Mouse (Mus musculus) stomach, postnatal 0 days (tissue): Measurements from ENCODE around the gene Nat8f1. TPM values are rescaled to one million over a fixed set of nuclear protein-coding genes. Genes with fewer than 3 reads are reported as not detected.
"Not testable (repeated sequence)": the region's sequence is repeated elsewhere in the genome, so short reads cannot be mapped to it uniquely, and the experiment has no call there.

Source experiments
- ATAC-seq: fragments of 200-750 bp; cut with Nextera tagmentation; 2 replicates; pipeline ENCODE4 v1.8.0; 2017; ENCODE audit not compliant: low FRiP score, low TSS enrichment
- DNase-seq: peaks from one replicate; pipeline ENCODE4 v3.0.0-alpha.2; 2016; ENCODE audit warnings: low spot score
- H3K27ac ChIP-seq: fragments of 300-500 bp; sonication (generic); replicated peaks from 2 replicates; pipeline ENCODE4 v1.5.1; 2014; ENCODE audit warnings: mild to moderate bottlenecking, control low read depth
- H3K27me3 ChIP-seq: fragments of 300-500 bp; sonication (generic); 2 replicates; pipeline ENCODE4 v1.6.1; 2014; ENCODE audit warnings: low read length; ENCODE audit not compliant: control insufficient read depth, insufficient read depth
- H3K36me3 ChIP-seq: fragments of 300-500 bp; sonication (generic); 2 replicates; pipeline ENCODE4 v1.6.1; 2014; ENCODE audit warnings: low read length, mixed read lengths; ENCODE audit not compliant: control insufficient read depth, insufficient read depth
- H3K4me1 ChIP-seq: fragments of 300-500 bp; sonication (generic); replicated peaks from 2 replicates; pipeline ENCODE4 v1.6.1; 2014; ENCODE audit warnings: antibody characterized with exemption; ENCODE audit not compliant: control insufficient read depth, insufficient read depth
- H3K4me2 ChIP-seq: fragments of 300-500 bp; sonication (generic); replicated peaks from 2 replicates; pipeline ENCODE4 v1.6.1; 2014; ENCODE audit warnings: low read depth, mild to moderate bottlenecking, control low read depth, moderate library complexity
- H3K4me3 ChIP-seq: fragments of 300-500 bp; sonication (generic); 2 replicates; pipeline ENCODE4 v1.5.1; 2014; ENCODE audit warnings: low read depth, low read length, control low read depth
- H3K9ac ChIP-seq: fragments of 300-500 bp; sonication (generic); 2 replicates; pipeline ENCODE4 v1.6.1; 2014; ENCODE audit warnings: mild to moderate bottlenecking, low read length, control low read depth, mixed read lengths
- H3K9me3 ChIP-seq: fragments of 300-500 bp; sonication (generic); 2 replicates; pipeline ENCODE4 v1.6.1; 2016; ENCODE audit warnings: low read length; ENCODE audit not compliant: control insufficient read depth
- CTCF ChIP-seq: IDR thresholded peaks from 2 replicates; pipeline ENCODE4 v1.5.1; 2016; ENCODE audit warnings: antibody characterized with exemption, low read depth, mild to moderate bottlenecking, moderate library complexity
- EP300 ChIP-seq: optimal IDR thresholded peaks from 2 replicates; pipeline ENCODE3; 2016; ENCODE audit warnings: antibody characterized with exemption
- WGBS: fragments of 180-500 bp; shearing (Covaris S2); extraction: QIAGEN DNeasy Blood & Tissue Kit; methylation state at CpG from one replicate; pipeline ENCODE4 v1.1.7; 2014; 5-methylcytosine and 5-hydroxymethylcytosine counted together
- polyA plus RNA-seq: library from polyadenylated mRNA; unstranded; fragments of >200 nt; fragmentation: Nextera tagmentation; extraction: Ambion mirVana; gene quantifications from 2 replicates; pipeline ENCODE4 v1.2.1, GENCODE M21; 2015

Gene Nat8f1
- 5.7 and 6.2 TPM in 2 replicates for polyA plus RNA-seq

- H3K36me3 ChIP-seq, H3K27me3 ChIP-seq, H3K9me3 ChIP-seq, H3K4me1 ChIP-seq: not testable (repeated sequence)
- Histone ChIP-seq H3K9ac (peak within 1 kb of the TSS; percentile 75), H3K4me2 (peak within 1 kb of the TSS; percentile 87), H3K4me3 (peak within 1 kb of the TSS; percentile 65), H3K27ac (peak within 1 kb of the TSS; percentile 89)
- ATAC-seq (peak; percentile 97), DNase-seq (peak; percentile 91)
- peak; percentile 70 for TF ChIP-seq CTCF
- under 1% methylated on average over 52 of the region's 61 CpGs for WGBS
Observed at GRCm38 (mm10) chr6:85915539-85916513, at the start of gene Nat8f1. Nat8f1 (minus strand) TSS chr6:85915687.

DNA sequence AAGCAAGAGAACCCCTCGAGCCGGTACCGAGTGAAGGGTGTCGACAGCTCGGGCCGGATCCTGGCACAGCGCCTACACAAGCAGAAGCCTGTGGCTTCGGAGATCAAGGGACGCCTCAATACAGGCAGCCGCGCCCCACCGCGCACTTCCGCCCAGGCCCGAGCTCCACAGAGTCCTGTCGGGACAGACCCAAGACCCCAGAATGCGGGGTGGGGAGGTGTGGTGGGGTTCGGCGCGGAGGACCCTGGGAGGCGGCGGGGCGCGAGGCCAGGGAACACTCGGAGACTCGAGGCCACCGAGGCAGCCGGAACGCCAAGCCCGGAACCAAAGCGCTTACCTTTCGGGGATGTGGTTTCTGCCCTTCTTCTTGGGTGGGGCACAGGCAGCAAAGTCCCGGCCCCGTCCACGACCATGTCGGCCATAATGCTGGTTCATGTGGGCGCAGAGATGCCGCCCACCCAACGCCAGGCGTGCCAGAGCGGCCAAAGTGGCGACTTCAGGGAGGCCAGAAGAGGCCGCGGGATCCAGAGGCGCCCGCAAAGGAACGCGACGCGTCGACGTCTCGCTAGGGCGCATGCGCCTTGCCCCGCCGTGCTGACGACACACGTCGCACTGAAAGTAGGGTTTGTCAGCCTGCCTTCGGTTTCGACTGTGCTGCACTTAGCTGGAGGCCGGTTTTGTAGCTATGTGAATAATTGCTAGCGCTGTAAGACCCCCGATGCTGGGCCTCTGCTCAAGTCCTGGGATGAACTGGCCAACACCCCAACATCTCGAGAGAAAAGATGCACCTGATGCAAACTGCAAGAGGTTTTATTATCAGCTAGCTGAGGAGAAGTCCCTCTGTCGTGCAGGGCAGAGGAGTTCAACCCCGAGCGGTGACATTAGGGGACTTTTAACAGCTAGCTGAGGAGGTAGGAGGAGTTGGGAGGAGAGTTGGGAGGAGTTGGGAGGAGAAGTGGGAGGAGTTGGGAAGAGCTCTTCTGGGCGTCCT, 45.9 kb upstream of the Nat8f1 start, which contains the start of gene Dusp11:
Dusp11 (minus strand) TSS at position 567 of the 991 bp plus-strand sequence.
- H3K4me3 ChIP-seq: peak within 1 kb of the TSS; percentile 85
- H3K4me2 ChIP-seq: peak within 1 kb of the TSS; percentile 60
- no peaks in the 10 kb centered on the region for H3K27me3 ChIP-seq
- TF ChIP-seq EP300: no peak
- TF ChIP-seq CTCF: peak; percentile 1; the same call in 1 of the 2 replicates
- peak; percentile 92 for DNase-seq
- peaks cover 4% of the 10 kb centered on the region; the same call in 1 of the 2 replicates for H3K36me3 ChIP-seq
- ATAC-seq: peak; percentile 95
- H3K27ac ChIP-seq: peak within 1 kb of the TSS; percentile 99
- under 1% methylated on average over 70 of the region's 70 CpGs for WGBS
- H3K9ac ChIP-seq: peak within 1 kb of the TSS; percentile 98
- peaks cover 4% of the 10 kb centered on the region; the same call in 1 of the 2 replicates for H3K4me1 ChIP-seq
- no peaks in the 10 kb centered on the region for H3K9me3 ChIP-seq

- DNase-seq: no peak
- H3K27me3 ChIP-seq: no peaks in the 10 kb centered on the region
- H3K36me3 ChIP-seq: peaks cover 21% of the 10 kb centered on the region
- peaks cover 4% of the 10 kb centered on the region; the same call in 1 of the 2 replicates for H3K4me1 ChIP-seq
- no peak overlapping the region for H3K27ac ChIP-seq
- H3K4me2 ChIP-seq: no peak overlapping the region
- no peak for ATAC-seq
- no peak overlapping the region for H3K9ac ChIP-seq
- H3K9me3 ChIP-seq: no peaks in the 10 kb centered on the region
- 71% methylated on average over 3 of the region's 3 CpGs for WGBS
- TF ChIP-seq CTCF: no peak
- TF ChIP-seq EP300: no peak
- H3K4me3 ChIP-seq: no peak overlapping the region
Observed at GRCm38 (mm10) chr6:85957581-85957980, 42.1 kb upstream of the Nat8f1 start.

GRCm38 (mm10) chr6:85948549-85948948, 33.1 kb upstream of the Nat8f1 start:
- no peaks in the 10 kb centered on the region for H3K4me1 ChIP-seq
- H3K36me3 ChIP-seq: peaks cover 29% of the 10 kb centered on the region
- ATAC-seq (no peak), DNase-seq (no peak)
- no peak overlapping the region for H3K4me2 ChIP-seq
- TF ChIP-seq CTCF (no peak), EP300 (no peak)
- H3K9me3 ChIP-seq: no peaks in the 10 kb centered on the region
- no peak overlapping the region for H3K9ac ChIP-seq
- no peak overlapping the region for H3K4me3 ChIP-seq
- H3K27me3 ChIP-seq: no peaks in the 10 kb centered on the region
- no peak overlapping the region for H3K27ac ChIP-seq
- whole genome bisulfite sequencing: 83% methylated on average over 6 of the region's 6 CpGs

DNA sequence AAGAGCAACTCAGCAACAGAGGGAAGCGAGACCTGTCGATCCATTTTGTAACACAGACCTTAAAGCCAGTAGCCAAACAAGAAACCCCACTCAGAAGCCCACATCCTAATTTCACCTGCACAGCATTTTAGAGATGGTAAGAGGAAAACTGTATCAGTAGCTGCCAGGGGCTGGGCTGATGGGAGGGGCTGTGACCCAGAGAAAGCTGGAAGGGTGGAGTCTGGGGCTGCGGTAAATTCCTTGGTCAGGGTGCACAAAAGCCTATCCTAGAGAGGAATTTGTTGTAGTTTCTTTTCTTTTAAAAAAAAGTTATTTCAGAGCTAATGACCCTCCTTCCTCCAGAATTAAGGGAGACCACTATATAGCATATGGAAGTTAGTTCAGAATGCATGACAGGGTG, 27.0 kb upstream of the Nat8f1 start:
- no peak overlapping the region for H3K4me2 ChIP-seq
- TF ChIP-seq CTCF (no peak), EP300 (no peak)
- ATAC-seq: no peak
- no peaks in the 10 kb centered on the region for H3K9me3 ChIP-seq
- H3K4me3 ChIP-seq: no peak overlapping the region
- DNase-seq: no peak
- no peak overlapping the region for H3K9ac ChIP-seq
- peaks cover 12% of the 10 kb centered on the region for H3K36me3 ChIP-seq
- H3K4me1 ChIP-seq: no peaks in the 10 kb centered on the region
- no peaks in the 10 kb centered on the region for H3K27me3 ChIP-seq
- WGBS: 88% methylated on average over 3 of the region's 3 CpGs
- H3K27ac ChIP-seq: no peak overlapping the region
